Mouse (Mus musculus): ENCODE measurements around the gene Zmat5. TPM values are rescaled to one million over a fixed set of nuclear protein-coding genes. Genes with fewer than 3 reads are reported as not detected.
A peak's percentile ranks its signal among the peaks of the same experiment; 100 is the strongest.

The Zmat5 gene
- polyA plus RNA-seq, 1 experiment from 2014 or later = 85.5 TPM

GRCm38 (mm10) chr11:4675126-4675562, 29.3 kb upstream of the Zmat5 start:
- DNase-seq (ENCODE audit: low spot score, missing footprints) (no peak), ATAC-seq (ENCODE audit: low FRiP score) (no peak)
- H3K36me3 ChIP-seq (ENCODE audit: control insufficient read depth, insufficient read depth, low read length) = peaks cover 3% of the 10 kb centered on the region; the same call in 1 of the 2 replicates
- no peak overlapping the region for H3K27ac ChIP-seq (ENCODE audit: low read depth, low read length)
- H3K4me3 ChIP-seq (ENCODE audit: low read depth, low read length) = no peak overlapping the region
- H3K9ac ChIP-seq (ENCODE audit: low read length) = no peak overlapping the region
- no peak overlapping the region for H3K4me2 ChIP-seq
- WGBS = 94% methylated on average over 6 of the region's 6 CpGs
- no peaks in the 10 kb centered on the region for H3K27me3 ChIP-seq (ENCODE audit: control insufficient read depth, insufficient read depth, low read length)
- H3K4me1 ChIP-seq (ENCODE audit: control insufficient read depth, insufficient read depth, low read length) = no peaks in the 10 kb centered on the region
- no peaks in the 10 kb centered on the region for H3K9me3 ChIP-seq (ENCODE audit: control insufficient read depth, low read length)

GRCm38 (mm10) chr11:4675693-4676092, 28.8 kb upstream of the Zmat5 start:
- Histone ChIP-seq H3K4me2 (no peak overlapping the region), H3K4me1 (ENCODE audit: control insufficient read depth, insufficient read depth, low read length) (no peaks in the 10 kb centered on the region), H3K27me3 (ENCODE audit: control insufficient read depth, insufficient read depth, low read length) (no peaks in the 10 kb centered on the region), H3K4me3 (ENCODE audit: low read depth, low read length) (no peak overlapping the region), H3K9ac (ENCODE audit: low read length) (no peak overlapping the region), H3K36me3 (ENCODE audit: control insufficient read depth, insufficient read depth, low read length) (peaks cover 3% of the 10 kb centered on the region), H3K9me3 (ENCODE audit: control insufficient read depth, low read length) (no peaks in the 10 kb centered on the region), H3K27ac (ENCODE audit: low read depth, low read length) (no peak overlapping the region)
- WGBS = 90% methylated on average over 6 of the region's 6 CpGs
- no peak for DNase-seq (ENCODE audit: low spot score, missing footprints)
- no peak for ATAC-seq (ENCODE audit: low FRiP score)

- 87% methylated on average over 7 of the region's 7 CpGs for WGBS
- peaks cover 10% of the 10 kb centered on the region for H3K36me3 ChIP-seq (ENCODE audit: control insufficient read depth, insufficient read depth, low read length)
Observed at GRCm38 (mm10) chr11:4677250-4677872, 27.1 kb upstream of the Zmat5 start.

GRCm38 (mm10) chr11:4678700-4679440, 25.6 kb upstream of the Zmat5 start:
- DNase-seq (ENCODE audit: low spot score, missing footprints) (peak; percentile 10), ATAC-seq (ENCODE audit: low FRiP score) (no peak)
- Histone ChIP-seq H3K4me3 (ENCODE audit: low read depth, low read length) (no peak overlapping the region), H3K4me1 (ENCODE audit: control insufficient read depth, insufficient read depth, low read length) (no peaks in the 10 kb centered on the region), H3K27me3 (ENCODE audit: control insufficient read depth, insufficient read depth, low read length) (no peaks in the 10 kb centered on the region), H3K36me3 (ENCODE audit: control insufficient read depth, insufficient read depth, low read length) (peaks cover 10% of the 10 kb centered on the region), H3K27ac (ENCODE audit: low read depth, low read length) (no peak overlapping the region), H3K9ac (ENCODE audit: low read length) (no peak overlapping the region), H3K9me3 (ENCODE audit: control insufficient read depth, low read length) (no peaks in the 10 kb centered on the region), H3K4me2 (no peak overlapping the region)
- 86% methylated on average over 13 of the region's 13 CpGs for WGBS

More at GRCm38 (mm10) chr11:4677250-4677872, 27.1 kb upstream of the Zmat5 start:
- Histone ChIP-seq H3K9me3 (ENCODE audit: control insufficient read depth, low read length) (no peaks in the 10 kb centered on the region), H3K27me3 (ENCODE audit: control insufficient read depth, insufficient read depth, low read length) (no peaks in the 10 kb centered on the region), H3K4me1 (ENCODE audit: control insufficient read depth, insufficient read depth, low read length) (no peaks in the 10 kb centered on the region), H3K27ac (ENCODE audit: low read depth, low read length) (no peak overlapping the region), H3K4me3 (ENCODE audit: low read depth, low read length) (no peak overlapping the region), H3K4me2 (no peak overlapping the region), H3K9ac (ENCODE audit: low read length) (no peak overlapping the region)
- peak; percentile 60 for DNase-seq (ENCODE audit: low spot score, missing footprints)
- ATAC-seq (ENCODE audit: low FRiP score) = no peak

- H3K4me2 ChIP-seq = no peak overlapping the region
- H3K9me3 ChIP-seq (ENCODE audit: control insufficient read depth, low read length) = no peaks in the 10 kb centered on the region
- ATAC-seq (ENCODE audit: low FRiP score) (no peak), DNase-seq (ENCODE audit: low spot score, missing footprints) (no peak)
- no peak overlapping the region for H3K27ac ChIP-seq (ENCODE audit: low read depth, low read length)
- no peak overlapping the region for H3K9ac ChIP-seq (ENCODE audit: low read length)
- no peak overlapping the region for H3K4me3 ChIP-seq (ENCODE audit: low read depth, low read length)
- WGBS = 92% methylated on average over 12 of the region's 12 CpGs
- H3K4me1 ChIP-seq (ENCODE audit: control insufficient read depth, insufficient read depth, low read length) = no peaks in the 10 kb centered on the region
- H3K36me3 ChIP-seq (ENCODE audit: control insufficient read depth, insufficient read depth, low read length) = peaks cover 10% of the 10 kb centered on the region
- no peaks in the 10 kb centered on the region for H3K27me3 ChIP-seq (ENCODE audit: control insufficient read depth, insufficient read depth, low read length)
Observed at GRCm38 (mm10) chr11:4679441-4679832, 25.0 kb upstream of the Zmat5 start.

- Histone ChIP-seq H3K9me3 (ENCODE audit: control insufficient read depth, low read length) (no peaks in the 10 kb centered on the region), H3K9ac (ENCODE audit: low read length) (no peak overlapping the region), H3K4me3 (ENCODE audit: low read depth, low read length) (no peak overlapping the region), H3K27me3 (ENCODE audit: control insufficient read depth, insufficient read depth, low read length) (no peaks in the 10 kb centered on the region), H3K27ac (ENCODE audit: low read depth, low read length) (no peak overlapping the region), H3K4me1 (ENCODE audit: control insufficient read depth, insufficient read depth, low read length) (no peaks in the 10 kb centered on the region), H3K4me2 (no peak overlapping the region), H3K36me3 (ENCODE audit: control insufficient read depth, insufficient read depth, low read length) (peaks cover 10% of the 10 kb centered on the region)
- ATAC-seq (ENCODE audit: low FRiP score) (no peak), DNase-seq (ENCODE audit: low spot score, missing footprints) (peak; percentile 76)
- 60% methylated on average over 3 of the region's 3 CpGs for WGBS
Observed at GRCm38 (mm10) chr11:4680126-4680525, 24.4 kb upstream of the Zmat5 start.

GRCm38 (mm10) chr11:4683516-4683915, 21.0 kb upstream of the Zmat5 start:
- 95% methylated on average over 6 of the region's 6 CpGs for WGBS
- H3K4me3 ChIP-seq (ENCODE audit: low read depth, low read length) = no peak overlapping the region
- DNase-seq (ENCODE audit: low spot score, missing footprints) (peak; percentile 70), ATAC-seq (ENCODE audit: low FRiP score) (no peak)
- H3K27ac ChIP-seq (ENCODE audit: low read depth, low read length) = no peak overlapping the region
- no peaks in the 10 kb centered on the region for H3K27me3 ChIP-seq (ENCODE audit: control insufficient read depth, insufficient read depth, low read length)
- H3K9ac ChIP-seq (ENCODE audit: low read length) = no peak overlapping the region
- peaks cover 10% of the 10 kb centered on the region for H3K36me3 ChIP-seq (ENCODE audit: control insufficient read depth, insufficient read depth, low read length)
- no peaks in the 10 kb centered on the region for H3K9me3 ChIP-seq (ENCODE audit: control insufficient read depth, low read length)
- H3K4me2 ChIP-seq = no peak overlapping the region
- H3K4me1 ChIP-seq (ENCODE audit: control insufficient read depth, insufficient read depth, low read length) = no peaks in the 10 kb centered on the region

GRCm38 (mm10) chr11:4684186-4684585, 20.3 kb upstream of the Zmat5 start:
- Histone ChIP-seq H3K4me3 (ENCODE audit: low read depth, low read length) (no peak overlapping the region), H3K4me2 (no peak overlapping the region), H3K9ac (ENCODE audit: low read length) (no peak overlapping the region), H3K36me3 (ENCODE audit: control insufficient read depth, insufficient read depth, low read length) (peaks cover 10% of the 10 kb centered on the region), H3K4me1 (ENCODE audit: control insufficient read depth, insufficient read depth, low read length) (no peaks in the 10 kb centered on the region), H3K27me3 (ENCODE audit: control insufficient read depth, insufficient read depth, low read length) (no peaks in the 10 kb centered on the region), H3K9me3 (ENCODE audit: control insufficient read depth, low read length) (no peaks in the 10 kb centered on the region), H3K27ac (ENCODE audit: low read depth, low read length) (no peak overlapping the region)
- ATAC-seq (ENCODE audit: low FRiP score) (no peak), DNase-seq (ENCODE audit: low spot score, missing footprints) (no peak)
- WGBS = 84% methylated on average over 6 of the region's 6 CpGs

GRCm38 (mm10) chr11:4685071-4685470, 19.4 kb upstream of the Zmat5 start:
- Histone ChIP-seq H3K4me1 (ENCODE audit: control insufficient read depth, insufficient read depth, low read length) (no peaks in the 10 kb centered on the region), H3K4me2 (no peak overlapping the region), H3K9ac (ENCODE audit: low read length) (no peak overlapping the region), H3K27me3 (ENCODE audit: control insufficient read depth, insufficient read depth, low read length) (no peaks in the 10 kb centered on the region), H3K27ac (ENCODE audit: low read depth, low read length) (no peak overlapping the region), H3K36me3 (ENCODE audit: control insufficient read depth, insufficient read depth, low read length) (peaks cover 10% of the 10 kb centered on the region), H3K4me3 (ENCODE audit: low read depth, low read length) (no peak overlapping the region), H3K9me3 (ENCODE audit: control insufficient read depth, low read length) (no peaks in the 10 kb centered on the region)
- DNase-seq (ENCODE audit: low spot score, missing footprints) (no peak), ATAC-seq (ENCODE audit: low FRiP score) (no peak)
- 94% methylated on average over 4 of the region's 4 CpGs for WGBS
